Comparison of ENCODE assay signal across 12 mouse cellular contexts in the genomic region with DNA sequence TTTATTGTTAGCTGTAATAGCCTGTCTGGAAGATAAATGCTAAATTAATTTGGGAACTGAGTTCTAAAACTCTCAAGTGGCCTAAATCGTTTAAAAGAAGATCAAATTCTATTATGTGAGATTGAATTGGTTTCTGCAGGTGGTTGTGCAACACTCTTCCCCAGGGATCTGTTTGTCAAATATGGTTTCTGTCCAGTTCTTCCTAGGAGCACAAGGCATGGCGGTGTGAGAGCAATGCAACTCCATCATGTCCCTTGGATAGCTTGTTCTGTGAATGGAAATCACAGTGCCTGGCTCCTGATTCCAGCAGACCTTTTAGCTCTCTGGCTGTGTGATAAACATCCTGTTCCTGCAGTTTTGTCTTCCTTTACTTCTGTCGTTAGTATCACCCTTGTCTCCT.
"Had no signal": no experiment of that assay in that cellular context is flagged by ENCODE, and none has a peak within 500 bp of the region (broad histone marks: within the 10 kb centered on the region; RNA-seq: fewer than 3 reads in every experiment).

No protein-coding gene starts in this region.

- ATAC-seq: liver, postnatal 0 days had no signal

- H3K36me3 ChIP-seq: limb, embryonic 12.5 days; limb, embryonic 15.5 days; lung, embryonic 15.5 days had no signal

- DNase-seq: kidney, postnatal 14 days; kidney, postnatal 4 days; liver, postnatal 0 days; lung, postnatal 4 days; thymus, adult 18-20 months; thymus, postnatal 36 days had no signal

- H3K4me2 ChIP-seq: limb, embryonic 12.5 days; limb, embryonic 15.5 days; liver, embryonic 11.5 days; lung, embryonic 15.5 days; midbrain, embryonic 11.5 days had no signal

- H3K4me1 ChIP-seq: limb, embryonic 12.5 days; limb, embryonic 15.5 days; lung, embryonic 15.5 days had no signal

- H3K9ac ChIP-seq: limb, embryonic 12.5 days; limb, embryonic 15.5 days; liver, embryonic 14.5 days; liver, postnatal 0 days; lung, embryonic 15.5 days had no signal

- H3K27ac ChIP-seq: limb, embryonic 12.5 days; limb, embryonic 15.5 days; liver, embryonic 14.5 days; lung, embryonic 15.5 days had no signal

- H3K27me3 ChIP-seq: limb, embryonic 12.5 days; limb, embryonic 15.5 days; lung, embryonic 15.5 days had no signal

- H3K9me3 ChIP-seq: limb, embryonic 12.5 days; limb, embryonic 15.5 days; lung, embryonic 15.5 days had no signal

- H3K4me3 ChIP-seq: limb, embryonic 12.5 days; limb, embryonic 15.5 days; lung, embryonic 15.5 days had no signal
